Mouse (Mus musculus) CH12.LX (cell line): ENCODE data around the gene Rab44. TPM values are rescaled to one million over a fixed set of nuclear protein-coding genes. Genes with fewer than 3 reads are reported as not detected.

ENCODE experiments used
- DNase-seq: peaks from one replicate; pipeline ENCODE4 v3.0.0-alpha.2; 2013; ENCODE audit errors: extremely low read depth
- H3K27ac ChIP-seq: 2 replicates; pipeline ENCODE4 v1.5.1; 2012; ENCODE audit warnings: low read depth, mild to moderate bottlenecking, control low read depth, moderate library complexity; ENCODE audit not compliant: insufficient read depth
- H3K27me3 ChIP-seq: replicated peaks from 2 replicates; pipeline ENCODE3; 2012; ENCODE audit warnings: inconsistent platforms
- H3K36me3 ChIP-seq, 2 experiments: replicated peaks in 1 of 2; 2 replicates each; pipeline versions ENCODE3 to v1.6.1; 2012; ENCODE audit warnings: inconsistent platforms in 1 of 2, low read length in 1 of 2, mild to moderate bottlenecking in 1 of 2, mixed read lengths in 1 of 2, moderate library complexity in 1 of 2; ENCODE audit not compliant: control insufficient read depth in 1 of 2, insufficient read depth in 1 of 2
- H3K4me1 ChIP-seq, 2 experiments: 2 replicates each; pipeline ENCODE4 v1.6.1; 2012; ENCODE audit warnings: inconsistent platforms in 1 of 2, moderate library complexity in 1 of 2; ENCODE audit not compliant: insufficient read depth in 2 of 2, control insufficient read depth in 1 of 2
- H3K4me2 ChIP-seq: 2 replicates; pipeline ENCODE4 v1.6.1; 2012; ENCODE audit warnings: low read depth, mild to moderate bottlenecking, control low read depth; ENCODE audit not compliant: poor library complexity, insufficient read depth, severe bottlenecking
- H3K4me3 ChIP-seq, 3 experiments: fragments of 150-350 bp in 1 of 3; sonication (generic) in 1 of 3; replicated peaks in 1 of 3; 2 replicates each; pipeline versions ENCODE3 to v1.5.1; 2011 to 2012; ENCODE audit warnings: low read depth in 2 of 3, low read length in 2 of 3, mild to moderate bottlenecking in 2 of 3, moderate library complexity in 2 of 3, control low read depth in 1 of 3, improper control_type of control experiment in 1 of 3, inconsistent platforms in 1 of 3, mixed read lengths in 1 of 3; ENCODE audit not compliant: poor library complexity in 1 of 3
- H3K79me2 ChIP-seq: replicated peaks from 2 replicates; pipeline ENCODE4 v1.6.1; 2012; ENCODE audit warnings: mild to moderate bottlenecking, moderate library complexity; ENCODE audit not compliant: control insufficient read depth, poor library complexity, insufficient read depth, severe bottlenecking; ENCODE audit errors: extremely low read depth
- H3K9ac ChIP-seq: 2 replicates; pipeline ENCODE4 v1.6.1; 2012; ENCODE audit warnings: low read depth, mild to moderate bottlenecking, control low read depth, moderate library complexity; ENCODE audit not compliant: insufficient read depth
- H3K9me3 ChIP-seq: replicated peaks from 2 replicates; pipeline ENCODE3; 2012; ENCODE audit warnings: low read length, inconsistent platforms, mixed read lengths
- CHD1 ChIP-seq: IDR thresholded peaks from 2 replicates; pipeline ENCODE4 v1.6.1; 2012; ENCODE audit warnings: low read depth, low read length, improper control_type of control experiment, inconsistent platforms
- CHD2 ChIP-seq: IDR thresholded peaks from 2 replicates; pipeline ENCODE4 v1.6.1; 2011; ENCODE audit warnings: low read length, improper control_type of control experiment
- E2F4 ChIP-seq: IDR thresholded peaks from 2 replicates; pipeline ENCODE4 v1.6.1; 2011; ENCODE audit warnings: low read depth, low read length, improper control_type of control experiment; ENCODE audit not compliant: insufficient replicate concordance
- ETS1 ChIP-seq: conservative IDR thresholded peaks from 2 replicates; pipeline ENCODE4 v1.6.1; 2012; ENCODE audit warnings: low read depth, mild to moderate bottlenecking, inconsistent platforms, low read length, improper control_type of control experiment, moderate library complexity
- HCFC1 ChIP-seq: IDR thresholded peaks from 2 replicates; pipeline ENCODE4 v1.6.1; 2012; ENCODE audit warnings: low read depth, mild to moderate bottlenecking, inconsistent platforms, low read length, improper control_type of control experiment
- IRF4 ChIP-seq: IDR thresholded peaks from 2 replicates; pipeline ENCODE4 v1.6.1; 2014; ENCODE audit warnings: low read depth, mild to moderate bottlenecking, inconsistent platforms, low read length, improper control_type of control experiment
- JUND ChIP-seq: conservative IDR thresholded peaks from 2 replicates; pipeline ENCODE4 v1.6.1; 2011; ENCODE audit warnings: low read depth, low read length, improper control_type of control experiment
- KAT2A ChIP-seq: IDR thresholded peaks from 2 replicates; pipeline ENCODE4 v1.6.1; 2012; ENCODE audit warnings: low read length, improper control_type of control experiment, inconsistent platforms; ENCODE audit not compliant: insufficient replicate concordance
- MAFK ChIP-seq: IDR thresholded peaks from 2 replicates; pipeline ENCODE4 v1.6.1; 2011; ENCODE audit warnings: low read length, improper control_type of control experiment; ENCODE audit not compliant: insufficient replicate concordance
- MAZ ChIP-seq: IDR thresholded peaks from 2 replicates; pipeline ENCODE4 v1.6.1; 2012; ENCODE audit warnings: low read depth, mild to moderate bottlenecking, inconsistent platforms, low read length, improper control_type of control experiment, moderate library complexity
- MXI1 ChIP-seq: IDR thresholded peaks from 2 replicates; pipeline ENCODE4 v1.6.1; 2011; ENCODE audit warnings: mild to moderate bottlenecking, low read depth, low read length, improper control_type of control experiment
- MYC ChIP-seq: IDR thresholded peaks from 2 replicates; pipeline ENCODE4 v1.6.1; 2011; ENCODE audit warnings: low read depth, mild to moderate bottlenecking, improper control_type of control experiment, low read length
- NELFE ChIP-seq: IDR thresholded peaks from 2 replicates; pipeline ENCODE4 v1.6.1; 2011; ENCODE audit warnings: low read depth, low read length, improper control_type of control experiment
- NRF1 ChIP-seq: IDR thresholded peaks from 2 replicates; pipeline ENCODE4 v1.6.1; 2014; ENCODE audit warnings: low read depth, mild to moderate bottlenecking, inconsistent platforms, low read length, improper control_type of control experiment, moderate library complexity
- PAX5 ChIP-seq: IDR thresholded peaks from 2 replicates; pipeline ENCODE4 v1.6.1; 2012; ENCODE audit warnings: low read length, inconsistent platforms, mixed read lengths
- POLR2A ChIP-seq: IDR thresholded peaks from 2 replicates; pipeline ENCODE4 v1.6.1; 2011; ENCODE audit warnings: low read depth, mild to moderate bottlenecking, improper control_type of control experiment, low read length
- RAD21 ChIP-seq: IDR thresholded peaks from 2 replicates; pipeline ENCODE4 v1.6.1; 2011; ENCODE audit warnings: low read depth, mild to moderate bottlenecking, low read length, improper control_type of control experiment, moderate library complexity
- RCOR1 ChIP-seq: conservative IDR thresholded peaks from 2 replicates; pipeline ENCODE4 v1.6.1; 2012; ENCODE audit warnings: low read depth, mild to moderate bottlenecking, inconsistent platforms, low read length, improper control_type of control experiment
- SIN3A ChIP-seq: IDR thresholded peaks from 2 replicates; pipeline ENCODE4 v1.6.1; 2012; ENCODE audit warnings: low read length, improper control_type of control experiment, inconsistent platforms
- SMC3 ChIP-seq: IDR thresholded peaks from 2 replicates; pipeline ENCODE4 v1.6.1; 2011; ENCODE audit warnings: low read depth, low read length, improper control_type of control experiment
- TBP ChIP-seq: conservative IDR thresholded peaks from 2 replicates; pipeline ENCODE4 v1.6.1; 2011; ENCODE audit warnings: low read depth, low read length, improper control_type of control experiment
- TCF12 ChIP-seq: IDR thresholded peaks from 2 replicates; pipeline ENCODE4 v1.6.1; 2014; ENCODE audit warnings: low read depth, mild to moderate bottlenecking, inconsistent platforms, low read length, improper control_type of control experiment
- USF2 ChIP-seq: conservative IDR thresholded peaks from 2 replicates; pipeline ENCODE4 v1.6.1; 2011; ENCODE audit warnings: low read depth, low read length, improper control_type of control experiment
- ZC3H11A ChIP-seq: IDR thresholded peaks from 2 replicates; pipeline ENCODE4 v1.6.1; 2012; ENCODE audit warnings: low read depth, mild to moderate bottlenecking, inconsistent platforms, low read length, improper control_type of control experiment
- ZKSCAN1 ChIP-seq: IDR thresholded peaks from 2 replicates; pipeline ENCODE4 v1.6.1; 2012; ENCODE audit warnings: low read depth, inconsistent platforms, low read length, improper control_type of control experiment, borderline replicate concordance
- ZNF384 ChIP-seq: IDR thresholded peaks from 2 replicates; pipeline ENCODE4 v1.6.1; 2012; ENCODE audit warnings: low read depth, low read length, improper control_type of control experiment, inconsistent platforms
- dilution Hi-C: fragments of 300-500 bp; cut with MboI; formaldehyde crosslinking; loops from 2 replicates; pipeline ENCODE4 v1.14.3; 2020; ENCODE audit warnings: low sequenced_read_pairs; ENCODE audit not compliant: extremely low pct_unique_long_range_greater_than_20kb, extremely low pct_ligation_motif_present
- in situ Hi-C: fragments of 300-500 bp; cut with MboI; formaldehyde crosslinking; loops from 3 replicates; pipeline ENCODE4 v1.14.3; 2019; ENCODE audit warnings: low sequenced_read_pairs, low pct_ligation_motif_present, low pct_unique_long_range_greater_than_20kb, mixed read lengths
- polyA plus RNA-seq: library from polyadenylated mRNA; unstranded; fragments of >175 nt; gene quantifications from 2 replicates; pipeline ENCODE4 v1.2.1, GENCODE M21; 2012; ENCODE audit warnings: low read depth; ENCODE audit not compliant: insufficient read length
- total RNA-seq, 2 experiments: library from RNA; depleted of rRNA; stranded (reverse); fragments of 300-350 nt in 1 of 2; fragments of >200 nt in 1 of 2; gene quantifications; 2 replicates each; pipeline ENCODE4 v1.2.3; 2012 to 2014

Gene Rab44
- total and polyA plus RNA-seq, 3 experiments: 0.30 to 0.34 TPM; not detected in 1

DNA sequence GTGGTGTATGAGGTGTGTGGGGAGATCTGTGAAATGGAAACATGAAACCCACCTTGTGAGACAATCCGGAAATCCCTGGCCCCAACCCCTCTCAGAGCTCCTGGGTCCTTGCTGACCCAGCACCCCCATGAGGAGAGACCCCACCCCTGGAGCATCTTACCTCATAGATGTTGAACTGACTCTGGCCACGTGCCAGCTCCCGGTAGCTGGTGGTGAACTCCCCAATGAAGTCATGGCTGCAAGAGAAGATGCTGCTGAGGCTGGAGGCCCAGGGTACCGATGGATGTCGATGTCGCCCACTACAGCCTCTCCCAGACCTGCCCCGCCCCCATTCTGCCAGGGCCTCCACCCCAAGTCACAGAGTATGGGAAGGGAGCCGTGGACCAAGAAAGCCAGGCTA, 59.2 kb downstream of the Rab44 start:
- dilution Hi-C loops: no loop called here
- H3K27ac ChIP-seq: no peak overlapping the region
- no peak overlapping the region for H3K4me3 ChIP-seq

DNA sequence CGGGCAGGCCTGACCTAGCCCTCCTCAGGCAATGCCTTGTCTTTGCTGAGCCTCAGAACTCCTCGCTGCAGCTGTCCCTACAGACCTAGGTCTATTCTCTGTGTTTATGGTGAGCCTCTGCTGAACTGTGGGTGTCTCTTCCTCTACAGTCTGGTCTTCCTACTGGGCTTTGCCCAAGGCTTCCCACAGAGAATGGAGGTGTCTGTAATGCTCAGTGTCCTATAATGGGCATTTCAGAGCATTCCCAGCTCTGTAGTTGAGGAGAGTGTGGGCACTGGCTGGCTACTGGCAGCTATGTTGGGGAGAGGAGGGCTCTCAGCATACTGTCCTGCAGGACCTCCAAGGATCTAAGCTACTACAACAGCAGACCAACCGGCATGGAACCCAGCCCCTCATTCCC, 61.7 kb downstream of the Rab44 start:
- Histone ChIP-seq H3K9ac (no peak overlapping the region), H3K4me3 (no peak overlapping the region), H3K4me2 (no peak overlapping the region), H3K36me3 (no peaks in the 10 kb centered on the region), H3K27ac (no peak overlapping the region), H3K79me2 (no peaks in the 10 kb centered on the region), H3K9me3 (no peaks in the 10 kb centered on the region), H3K27me3 (no peaks in the 10 kb centered on the region), H3K4me1 (peaks cover 26 to 70% of the 10 kb centered on the region in 2 experiments)
- no peak for DNase-seq
- dilution Hi-C loops: no loop called here
- in situ Hi-C loops: loop anchor here (5.0 kb wide), 4 partner anchors 67 to 337 kb away; no protein-coding TSS in a partner anchor
- TF ChIP-seq RAD21: no peak
- no peak for TF ChIP-seq MYC
- TF ChIP-seq CHD1: no peak
- no peak for TF ChIP-seq MAFK
- no peak for TF ChIP-seq KAT2A
- TF ChIP-seq TBP: no peak
- no peak for TF ChIP-seq USF2
- no peak for TF ChIP-seq CHD2
- no peak for TF ChIP-seq MAZ
- no peak for TF ChIP-seq ZKSCAN1
- no peak for TF ChIP-seq NELFE
- no peak for TF ChIP-seq MXI1
- no peak for TF ChIP-seq SMC3
- TF ChIP-seq NRF1: no peak
- no peak for TF ChIP-seq RCOR1
- TF ChIP-seq ZC3H11A: no peak
- TF ChIP-seq E2F4: no peak
- TF ChIP-seq, all 38 proteins: peak for 0

More for the DNA sequence above, 59.2 kb downstream of the Rab44 start:
- in situ Hi-C loops: no loop called here
- H3K79me2 ChIP-seq: no peaks in the 10 kb centered on the region
- H3K27me3 ChIP-seq: no peaks in the 10 kb centered on the region
- no peaks in the 10 kb centered on the region for H3K36me3 ChIP-seq
- peaks cover 36 to 71% of the 10 kb centered on the region in 2 experiments for H3K4me1 ChIP-seq
- TF ChIP-seq SMC3 (no peak), TCF12 (no peak), HCFC1 (no peak), PAX5 (no peak), NELFE (no peak), CHD2 (no peak), JUND (no peak), KAT2A (no peak), RAD21 (no peak), POLR2A (no peak), ZNF384 (no peak), ETS1 (no peak), SIN3A (no peak), IRF4 (no peak), NRF1 (no peak)
- DNase-seq: no peak
- H3K4me2 ChIP-seq: peak overlapping the region; percentile 37; the same call in 1 of the 2 replicates
- no peak overlapping the region for H3K9ac ChIP-seq
- H3K9me3 ChIP-seq: no peaks in the 10 kb centered on the region
